Mouse (Mus musculus) heart, embryonic 14.5 days (tissue): ENCODE measurements around the gene Zbtb7b. TPM values are rescaled to one million over a fixed set of nuclear protein-coding genes. Genes with fewer than 3 reads are reported as not detected.

ENCODE experiments used
- ATAC-seq: fragments of 200-750 bp; cut with Nextera tagmentation; 2 replicates; pipeline ENCODE4 v1.8.0; 2017; ENCODE audit warnings: low read depth, moderate TSS enrichment; ENCODE audit not compliant: insufficient number of reproducible peaks, insufficient read depth, low FRiP score
- H3K27ac ChIP-seq, 2 experiments: fragments of 200-500 bp in 1 of 2; fragments of 300-500 bp in 1 of 2; sonication (generic) in 1 of 2; replicated peaks in 1 of 2; 2 replicates each; pipeline ENCODE4 v1.5.1; 2012 to 2014; ENCODE audit warnings: low read depth in 2 of 2, low read length in 2 of 2, control low read depth in 1 of 2, mild to moderate bottlenecking in 1 of 2, mixed read lengths in 1 of 2; ENCODE audit not compliant: control insufficient read depth in 1 of 2, insufficient read depth in 1 of 2
- H3K27me3 ChIP-seq: fragments of 300-500 bp; sonication (generic); 2 replicates; pipeline ENCODE4 v1.6.1; 2014; ENCODE audit warnings: mild to moderate bottlenecking, low read length, control low read depth; ENCODE audit not compliant: control insufficient read depth, insufficient read depth
- H3K36me3 ChIP-seq: fragments of 300-500 bp; sonication (generic); 2 replicates; pipeline ENCODE4 v1.6.1; 2014; ENCODE audit warnings: mild to moderate bottlenecking, control low read depth, low read length, mixed read lengths; ENCODE audit not compliant: control insufficient read depth, insufficient read depth
- H3K4me1 ChIP-seq, 2 experiments: fragments of 200-500 bp in 1 of 2; fragments of 300-500 bp in 1 of 2; sonication (generic) in 1 of 2; 2 replicates each; pipeline ENCODE4 v1.6.1; 2012 to 2014; ENCODE audit warnings: low read length in 2 of 2, control low read depth in 1 of 2, mixed read lengths in 1 of 2; ENCODE audit not compliant: control insufficient read depth in 2 of 2, insufficient read depth in 2 of 2
- H3K4me2 ChIP-seq: fragments of 300-500 bp; sonication (generic); 2 replicates; pipeline ENCODE4 v1.6.1; 2014; ENCODE audit warnings: mild to moderate bottlenecking, low read length
- H3K4me3 ChIP-seq, 2 experiments: fragments of 200-500 bp in 1 of 2; fragments of 300-500 bp in 1 of 2; sonication (generic) in 1 of 2; 2 replicates each; pipeline ENCODE4 v1.5.1; 2012 to 2014; ENCODE audit warnings: low read length in 2 of 2, mild to moderate bottlenecking in 2 of 2, control low read depth in 1 of 2, low read depth in 1 of 2, moderate library complexity in 1 of 2; ENCODE audit not compliant: control insufficient read depth in 1 of 2, insufficient read depth in 1 of 2
- H3K9ac ChIP-seq: fragments of 300-500 bp; sonication (generic); 2 replicates; pipeline ENCODE4 v1.6.1; 2014; ENCODE audit warnings: mild to moderate bottlenecking, low read length
- H3K9me3 ChIP-seq: fragments of 300-500 bp; sonication (generic); 2 replicates; pipeline ENCODE4 v1.6.1; 2016; ENCODE audit warnings: low read length, control low read depth; ENCODE audit not compliant: control insufficient read depth
- WGBS: fragments of 180-500 bp; shearing (Covaris S2); extraction: QIAGEN DNeasy Blood & Tissue Kit; methylation state at CpG from one replicate; pipeline ENCODE4 v1.1.7; 2014; 5-methylcytosine and 5-hydroxymethylcytosine counted together
- polyA plus RNA-seq: library from polyadenylated mRNA; unstranded; fragments of >200 nt; fragmentation: Nextera tagmentation; extraction: Ambion mirVana; gene quantifications from 2 replicates; pipeline ENCODE4 v1.2.1, GENCODE M21; 2014

The Zbtb7b gene
- polyA plus RNA-seq, 1 experiment from 2014 or later, result 1.8 TPM

- 38% methylated on average over 3 of the region's 3 CpGs for WGBS
- ATAC-seq, result no peak
- Histone ChIP-seq H3K9ac (no peak overlapping the region), H3K4me2 (no peak overlapping the region), H3K4me3 (no peak overlapping the region), H3K9me3 (no peaks in the 10 kb centered on the region), H3K27me3 (peaks cover 5% of the 10 kb centered on the region; the same call in 1 of the 2 replicates), H3K27ac (no peak overlapping the region), H3K36me3 (peaks cover 22% of the 10 kb centered on the region), H3K4me1 (peaks cover 5 to 6% of the 10 kb centered on the region in 2 experiments; a peak in 2 of 4 replicates)
Measured at GRCm38 (mm10) chr3:89330346-89330745, 64.2 kb downstream of the Zbtb7b start.

GRCm38 (mm10) chr3:89328623-89329022 is 66.0 kb downstream of the Zbtb7b start:
- no peak overlapping the region for H3K27ac ChIP-seq
- peaks cover 5% of the 10 kb centered on the region; the same call in 1 of the 2 replicates for H3K27me3 ChIP-seq
- H3K36me3 ChIP-seq, result peaks cover 8% of the 10 kb centered on the region
- H3K9ac ChIP-seq, result no peak overlapping the region
- H3K4me2 ChIP-seq, result no peak overlapping the region
- H3K4me1 ChIP-seq, result peaks cover 5 to 6% of the 10 kb centered on the region in 2 experiments; a peak in 2 of 4 replicates
- WGBS, result 11% methylated on average over 4 of the region's 4 CpGs
- no peak overlapping the region for H3K4me3 ChIP-seq
- no peaks in the 10 kb centered on the region for H3K9me3 ChIP-seq
- no peak for ATAC-seq

Other genes with a start within 250 kb of the Zbtb7b start
- 0.27 and 0.51 TPM in 2 replicates for gene Hcn3, start 234.6 kb downstream of the Zbtb7b start, polyA plus RNA-seq
- 12.4 and 13.4 TPM in 2 replicates for gene Clk2, start 230.0 kb downstream of the Zbtb7b start, polyA plus RNA-seq
- gene Scamp3, start 217.3 kb downstream of the Zbtb7b start, polyA plus RNA-seq, result 68.3 and 74.8 TPM in 2 replicates
- 9.1 and 12.8 TPM in 2 replicates for gene Fam189b, start 211.6 kb downstream of the Zbtb7b start, polyA plus RNA-seq
- gene Gba, start 191.8 kb downstream of the Zbtb7b start, polyA plus RNA-seq, result 33.5 and 34.0 TPM in 2 replicates
- gene Thbs3, start 179.6 kb downstream of the Zbtb7b start, polyA plus RNA-seq, result 12.9 and 14.5 TPM in 2 replicates
- 93.6 and 102 TPM in 2 replicates for gene Mtx1, start 167.7 kb downstream of the Zbtb7b start, polyA plus RNA-seq
- gene Muc1, start 165.7 kb downstream of the Zbtb7b start, polyA plus RNA-seq, result 0.16 TPM in 1 of 2 replicates, not detected in the other
- gene Krtcap2, start 148.8 kb downstream of the Zbtb7b start, polyA plus RNA-seq, result 216 and 239 TPM in 2 replicates
- gene Trim46, start 148.5 kb downstream of the Zbtb7b start, polyA plus RNA-seq, result 0.85 and 0.95 TPM in 2 replicates
- 92.9 and 97.9 TPM in 2 replicates for gene Dpm3, start 135.4 kb downstream of the Zbtb7b start, polyA plus RNA-seq
- gene Slc50a1, start 124.2 kb downstream of the Zbtb7b start, polyA plus RNA-seq, result 48.2 and 48.9 TPM in 2 replicates
- gene Efna1, start 113.6 kb downstream of the Zbtb7b start, polyA plus RNA-seq, result 38.4 and 39.7 TPM in 2 replicates
- gene Efna3, start 71.8 kb downstream of the Zbtb7b start, polyA plus RNA-seq, result 0.78 and 1.1 TPM in 2 replicates
- gene Efna4, start 56.7 kb downstream of the Zbtb7b start, polyA plus RNA-seq, result 6.0 and 6.7 TPM in 2 replicates
- 31.0 and 38.6 TPM in 2 replicates for gene Adam15, start 44.8 kb downstream of the Zbtb7b start, polyA plus RNA-seq
- gene Dcst2, start 32.8 kb downstream of the Zbtb7b start, polyA plus RNA-seq, result not detected in 2 replicates
- 0.16 and 0.18 TPM in 2 replicates for gene Dcst1, start 29.5 kb downstream of the Zbtb7b start, polyA plus RNA-seq
- gene Lenep, start 8.0 kb upstream of the Zbtb7b start, polyA plus RNA-seq, result not detected in 2 replicates
- gene Flad1, start 17.1 kb upstream of the Zbtb7b start, polyA plus RNA-seq, result 33.5 and 35.2 TPM in 2 replicates
- gene Cks1b, start 23.6 kb upstream of the Zbtb7b start, polyA plus RNA-seq, result 354 and 368 TPM in 2 replicates
- gene Shc1, start 23.7 kb upstream of the Zbtb7b start, polyA plus RNA-seq, result 48.0 and 50.5 TPM in 2 replicates
- gene Pygo2, start 35.4 kb upstream of the Zbtb7b start, polyA plus RNA-seq, result 24.3 and 27.8 TPM in 2 replicates
- 36.9 and 37.3 TPM in 2 replicates for gene Pbxip1, start 41.9 kb upstream of the Zbtb7b start, polyA plus RNA-seq
- 54.3 and 56.8 TPM in 2 replicates for gene Pmvk, start 59.8 kb upstream of the Zbtb7b start, polyA plus RNA-seq
- gene Kcnn3, start 125.4 kb upstream of the Zbtb7b start, polyA plus RNA-seq, result 2.4 and 3.1 TPM in 2 replicates